Mouse (Mus musculus) megakaryocyte, embryonic 14.5 days (primary cell): ENCODE data around the gene Fam204a. TPM values are rescaled to one million over a fixed set of nuclear protein-coding genes. Genes with fewer than 3 reads are reported as not detected.
A peak's percentile ranks its signal among the peaks of the same experiment; 100 is the strongest.

Experiments used
- H3K27me3 ChIP-seq: replicated peaks from 2 replicates; pipeline ENCODE3; 2012; ENCODE audit warnings: inconsistent platforms
- H3K36me3 ChIP-seq: replicated peaks from 2 replicates; pipeline ENCODE3; 2012; ENCODE audit warnings: low read length, inconsistent platforms, mixed read lengths
- H3K4me1 ChIP-seq: 2 replicates; pipeline ENCODE4 v1.6.1; 2012; ENCODE audit warnings: inconsistent platforms
- H3K4me3 ChIP-seq: replicated peaks from 2 replicates; pipeline ENCODE3; 2012; ENCODE audit warnings: moderate library complexity, mild to moderate bottlenecking, inconsistent platforms
- H3K9me3 ChIP-seq: 2 replicates; pipeline ENCODE4 v1.6.1; 2012; ENCODE audit warnings: inconsistent platforms
- FLI1 ChIP-seq: IDR thresholded peaks from 2 replicates; pipeline ENCODE4 v1.6.1; 2012; ENCODE audit warnings: low read length, inconsistent platforms, mixed read lengths
- GATA1 ChIP-seq: IDR thresholded peaks from 3 replicates; pipeline ENCODE4 v1.6.1; 2012; ENCODE audit warnings: mixed read lengths, low read length, inconsistent platforms, borderline replicate concordance
- polyA plus RNA-seq: library from polyadenylated mRNA; stranded (reverse); fragments of >175 nt; gene quantifications from 2 replicates; pipeline ENCODE4 v1.2.3, GENCODE M21; 2012; ENCODE audit warnings: low replicate concordance; ENCODE audit not compliant: insufficient read depth

Gene Fam204a
- polyA plus RNA-seq: 4.7 and 7.9 TPM in 2 replicates

GRCm38 (mm10) chr19:60225899-60226844 lies at the start of gene Fam204a:
Gene Fam204a, minus strand, starts transcription at chr19:60226701.
- Histone ChIP-seq H3K36me3 (peaks cover 7% of the 10 kb centered on the region), H3K4me1 (peaks cover 11% of the 10 kb centered on the region), H3K27me3 (no peaks in the 10 kb centered on the region), H3K9me3 (peaks cover 1% of the 10 kb centered on the region), H3K4me3 (peak within 1 kb of the TSS; percentile 96)
- no peak for TF ChIP-seq FLI1
- no peak for TF ChIP-seq GATA1

DNA sequence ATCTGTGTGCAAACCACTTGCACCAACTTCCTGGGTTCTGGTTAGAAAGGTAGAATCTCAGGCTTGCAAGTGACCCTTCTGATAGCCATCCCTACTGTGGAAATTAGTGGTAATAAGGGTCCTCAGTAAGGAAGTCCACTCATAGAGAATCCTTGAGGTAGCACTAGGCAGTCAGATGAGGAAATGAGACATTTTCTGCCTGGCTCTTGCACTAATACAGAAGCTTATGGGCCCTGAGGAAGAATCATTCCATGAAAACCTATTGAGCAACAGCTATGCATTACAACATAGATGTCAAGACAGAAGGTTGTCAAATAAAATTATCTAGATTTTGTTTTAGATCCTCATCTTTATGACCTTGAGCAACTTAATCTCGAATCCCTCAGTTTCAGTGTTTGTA lies 39.3 kb upstream of the Fam204a start:
- H3K4me1 ChIP-seq: no peaks in the 10 kb centered on the region
- TF ChIP-seq GATA1: no peak
- TF ChIP-seq FLI1: no peak
- no peaks in the 10 kb centered on the region for H3K36me3 ChIP-seq
- no peak overlapping the region for H3K4me3 ChIP-seq
- peaks cover 2% of the 10 kb centered on the region for H3K27me3 ChIP-seq
- H3K9me3 ChIP-seq: no peaks in the 10 kb centered on the region

- Histone ChIP-seq H3K4me3 (no peak overlapping the region), H3K4me1 (no peaks in the 10 kb centered on the region), H3K36me3 (no peaks in the 10 kb centered on the region), H3K9me3 (no peaks in the 10 kb centered on the region), H3K27me3 (no peaks in the 10 kb centered on the region)
- TF ChIP-seq GATA1: no peak
- no peak for TF ChIP-seq FLI1
Observed at GRCm38 (mm10) chr19:60260689-60261088, 34.2 kb upstream of the Fam204a start.

- no peak for TF ChIP-seq GATA1
- TF ChIP-seq FLI1: no peak
- Histone ChIP-seq H3K4me3 (no peak overlapping the region), H3K27me3 (no peaks in the 10 kb centered on the region), H3K36me3 (no peaks in the 10 kb centered on the region), H3K9me3 (no peaks in the 10 kb centered on the region), H3K4me1 (no peaks in the 10 kb centered on the region)
Observed at GRCm38 (mm10) chr19:60252021-60252420, 25.5 kb upstream of the Fam204a start.

GRCm38 (mm10) chr19:60251197-60251596 lies 24.7 kb upstream of the Fam204a start:
- Histone ChIP-seq H3K4me3 (no peak overlapping the region), H3K36me3 (no peaks in the 10 kb centered on the region), H3K27me3 (no peaks in the 10 kb centered on the region), H3K9me3 (no peaks in the 10 kb centered on the region), H3K4me1 (no peaks in the 10 kb centered on the region)
- TF ChIP-seq FLI1 (no peak), GATA1 (no peak)

GRCm38 (mm10) chr19:60245250-60245649 lies 18.7 kb upstream of the Fam204a start:
- TF ChIP-seq GATA1 (no peak), FLI1 (no peak)
- Histone ChIP-seq H3K9me3 (no peaks in the 10 kb centered on the region), H3K27me3 (no peaks in the 10 kb centered on the region), H3K4me3 (no peak overlapping the region), H3K4me1 (no peaks in the 10 kb centered on the region), H3K36me3 (no peaks in the 10 kb centered on the region)

GRCm38 (mm10) chr19:60242620-60243019 lies 16.1 kb upstream of the Fam204a start:
- Histone ChIP-seq H3K27me3 (no peaks in the 10 kb centered on the region), H3K9me3 (no peaks in the 10 kb centered on the region), H3K4me1 (no peaks in the 10 kb centered on the region), H3K36me3 (no peaks in the 10 kb centered on the region), H3K4me3 (no peak overlapping the region)
- TF ChIP-seq FLI1 (no peak), GATA1 (no peak)

DNA sequence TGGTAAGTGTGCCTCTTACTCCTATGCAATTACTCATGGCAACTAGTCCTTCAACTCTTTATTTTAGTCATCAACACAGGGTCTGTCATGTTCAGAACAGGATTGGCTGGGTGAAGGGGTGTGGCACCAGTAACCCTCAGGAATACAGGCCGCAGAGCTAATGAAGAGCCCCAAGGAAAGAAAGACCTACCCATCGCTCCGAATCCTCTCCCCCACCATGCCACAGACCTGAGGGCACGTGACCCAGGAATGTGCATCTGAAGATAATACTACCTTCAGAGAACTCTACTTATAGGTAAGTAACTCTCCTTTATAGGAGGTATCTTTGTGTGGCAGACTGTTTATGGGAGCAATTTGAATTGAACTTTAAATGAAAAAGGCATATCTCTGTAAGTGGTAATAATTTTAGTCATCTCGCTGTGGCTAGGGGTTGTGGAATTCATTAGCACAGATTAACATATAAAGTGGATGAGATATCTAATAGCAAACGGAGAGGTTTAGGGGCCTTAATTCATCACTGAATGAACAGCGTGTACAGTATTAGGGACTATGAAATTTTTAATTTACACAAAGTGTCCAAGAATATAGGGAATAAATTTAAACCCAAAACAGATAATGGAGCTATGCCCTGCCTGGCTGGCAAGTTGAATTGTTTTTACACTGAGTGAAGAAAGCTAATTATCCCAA lies 15.6 kb upstream of the Fam204a start:
- TF ChIP-seq GATA1 (no peak), FLI1 (no peak)
- Histone ChIP-seq H3K36me3 (no peaks in the 10 kb centered on the region), H3K4me1 (no peaks in the 10 kb centered on the region), H3K9me3 (no peaks in the 10 kb centered on the region), H3K4me3 (no peak overlapping the region), H3K27me3 (no peaks in the 10 kb centered on the region)

DNA sequence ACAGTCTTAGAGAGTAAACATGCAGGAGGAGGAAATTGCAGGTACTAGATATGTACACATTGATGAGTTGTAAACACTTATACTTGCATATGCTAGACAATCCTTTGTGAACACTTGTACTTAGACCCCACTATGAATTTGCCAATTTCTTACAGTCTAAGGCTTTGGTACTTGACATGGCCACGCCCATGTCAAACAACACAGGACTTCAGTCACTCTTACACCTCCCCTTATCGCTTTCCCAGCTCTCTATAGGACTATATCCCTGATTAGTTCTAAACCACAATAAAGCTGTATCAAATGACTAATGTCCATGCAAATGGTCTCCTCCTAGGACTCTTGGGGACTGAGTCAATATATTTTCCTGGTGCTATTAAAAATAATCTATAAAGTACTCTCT lies 5.0 kb upstream of the Fam204a start:
- peaks cover 4% of the 10 kb centered on the region for H3K4me1 ChIP-seq
- no peak overlapping the region for H3K4me3 ChIP-seq
- H3K36me3 ChIP-seq: no peaks in the 10 kb centered on the region
- peaks cover 1% of the 10 kb centered on the region for H3K27me3 ChIP-seq
- peaks cover 5% of the 10 kb centered on the region for H3K9me3 ChIP-seq
- no peak for TF ChIP-seq FLI1
- TF ChIP-seq GATA1: no peak

- H3K27me3 ChIP-seq: peaks cover 1% of the 10 kb centered on the region
- no peak for TF ChIP-seq FLI1
- TF ChIP-seq GATA1: no peak
Observed at GRCm38 (mm10) chr19:60226845-60227235, 339 bp upstream of the Fam204a start.

More at GRCm38 (mm10) chr19:60226845-60227235, 339 bp upstream of the Fam204a start:
- Histone ChIP-seq H3K9me3 (peaks cover 5% of the 10 kb centered on the region), H3K36me3 (peaks cover 4% of the 10 kb centered on the region), H3K4me3 (peak overlapping the region; percentile 96), H3K4me1 (peaks cover 11% of the 10 kb centered on the region)
